Mouse (Mus musculus) layer of hippocampus, postnatal 25 days (tissue): ENCODE results near the gene Trarg1. TPM values are rescaled to one million over a fixed set of nuclear protein-coding genes. Genes with fewer than 3 reads are reported as not detected.
A peak's percentile ranks its signal among the peaks of the same experiment; 100 is the strongest.

Source experiments
- DNase-seq, 2 experiments: peaks; one replicate each; pipeline ENCODE4 v3.0.0; 2022; ENCODE audit warnings: mixed read lengths in 2 of 2, low spot score in 1 of 2; ENCODE audit errors: extremely low spot score in 1 of 2
- total RNA-seq, 2 experiments: library from RNA; stranded (reverse); gene quantifications; 2 replicates each; pipeline ENCODE4 v1.2.3; 2021

Gene Trarg1
- total RNA-seq, 2 experiments from 2014 or later = 0.38 to 0.42 TPM

DNA sequence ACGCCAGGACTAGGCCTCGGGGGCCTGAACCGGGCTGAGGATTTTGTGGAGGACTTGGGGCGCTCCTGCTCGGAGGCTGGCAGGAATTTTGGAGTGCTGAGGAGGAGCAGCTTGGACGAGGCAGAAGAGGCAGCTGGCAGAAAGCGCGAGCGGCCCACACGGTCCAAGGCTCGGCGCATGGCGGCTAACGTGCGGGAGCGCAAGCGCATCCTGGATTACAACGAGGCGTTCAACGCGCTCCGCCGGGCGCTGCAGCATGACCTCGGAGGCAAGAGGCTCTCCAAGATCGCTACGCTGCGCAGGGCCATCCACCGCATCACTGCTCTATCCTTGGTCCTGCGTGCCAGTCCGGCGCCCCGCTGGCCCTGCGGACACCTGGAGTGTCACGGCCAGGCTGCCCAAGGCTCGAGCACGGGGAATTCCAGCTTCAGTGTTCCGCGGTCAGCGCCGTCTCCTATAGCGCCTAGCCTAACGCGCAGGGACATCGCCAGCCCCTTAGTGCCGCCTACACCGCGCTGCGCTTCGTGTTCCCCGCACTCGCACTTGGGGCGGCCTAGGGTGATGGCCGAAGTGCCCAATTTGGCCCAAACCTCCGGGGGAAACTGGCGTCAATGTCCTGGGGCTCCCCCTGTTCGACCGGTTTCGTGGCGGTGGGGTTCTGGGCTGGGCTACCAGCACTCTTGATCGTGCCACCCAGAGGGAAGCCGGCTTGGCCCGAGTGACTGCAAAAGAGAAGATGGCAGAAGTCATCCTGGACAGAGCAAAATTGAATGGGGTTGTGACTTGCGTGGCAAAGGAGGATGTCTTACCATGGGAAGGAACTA is 6.8 kb upstream of the Trarg1 start:
- DNase-seq = peak; percentile 34 to 44

DNA sequence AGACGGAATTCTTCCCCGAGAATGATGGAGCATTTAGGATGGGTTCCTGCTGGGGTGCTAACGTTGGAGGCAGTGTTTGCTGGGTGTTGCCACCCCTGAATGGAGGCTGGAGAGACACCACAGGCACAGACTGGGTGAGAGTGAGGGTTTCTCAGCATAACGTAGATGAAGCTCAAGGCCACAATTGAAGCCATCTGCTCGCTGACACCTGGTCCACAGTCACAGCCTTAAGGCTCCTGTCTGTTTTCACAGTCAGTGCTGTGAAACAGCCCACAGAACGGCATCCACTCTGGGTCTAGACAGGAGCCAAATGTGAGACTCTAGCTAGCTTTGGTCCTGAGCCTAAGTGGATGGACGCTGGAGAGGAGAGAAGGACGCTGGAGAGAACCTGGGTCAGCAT is 5.4 kb upstream of the Trarg1 start:
- no peak for DNase-seq

DNA sequence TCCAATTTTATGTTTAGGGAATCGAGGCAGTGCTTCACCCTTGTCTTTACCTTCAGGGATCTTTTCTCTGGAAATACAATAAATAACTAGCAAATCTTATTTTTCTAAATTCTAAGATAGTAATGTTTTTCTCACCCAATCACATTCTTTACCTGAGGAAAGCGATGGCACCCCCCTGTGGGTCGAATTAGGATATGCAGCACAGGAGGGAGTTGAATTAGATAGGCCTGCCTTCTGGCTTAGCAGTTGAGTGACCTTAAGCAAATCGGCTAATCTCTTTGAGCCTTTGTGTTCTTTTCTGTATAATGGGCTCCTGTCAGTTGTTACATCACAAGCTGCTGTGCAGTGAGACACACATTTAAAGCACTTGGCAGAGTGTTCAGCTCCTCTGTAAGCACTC is 4.9 kb upstream of the Trarg1 start:
- DNase-seq = peak in 1 of 2 experiments; percentile 24

DNA sequence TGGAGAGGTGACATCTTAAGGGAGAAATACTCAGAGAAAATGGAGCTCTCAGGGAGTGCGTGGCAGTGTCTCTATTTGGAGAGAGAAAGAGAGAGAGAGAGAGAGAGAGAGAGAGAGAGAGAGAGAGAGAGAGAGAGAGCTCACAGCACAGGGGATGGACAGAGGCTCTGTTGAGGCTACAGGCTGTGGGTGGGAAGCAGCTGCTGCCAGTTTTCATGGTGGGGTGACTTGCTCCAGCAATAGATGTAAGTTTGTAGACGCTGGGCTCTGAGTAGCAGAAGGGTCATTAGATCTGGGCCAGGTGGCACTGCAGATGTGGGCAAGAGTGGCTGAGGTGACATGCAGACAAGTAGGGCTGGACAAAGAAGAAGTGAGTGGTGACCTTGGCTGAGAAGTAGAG is 6.0 kb downstream of the Trarg1 start:
- no peak for DNase-seq

- DNase-seq = no peak
Measured at GRCm38 (mm10) chr11:76692096-76692495, 12.5 kb downstream of the Trarg1 start.

DNA sequence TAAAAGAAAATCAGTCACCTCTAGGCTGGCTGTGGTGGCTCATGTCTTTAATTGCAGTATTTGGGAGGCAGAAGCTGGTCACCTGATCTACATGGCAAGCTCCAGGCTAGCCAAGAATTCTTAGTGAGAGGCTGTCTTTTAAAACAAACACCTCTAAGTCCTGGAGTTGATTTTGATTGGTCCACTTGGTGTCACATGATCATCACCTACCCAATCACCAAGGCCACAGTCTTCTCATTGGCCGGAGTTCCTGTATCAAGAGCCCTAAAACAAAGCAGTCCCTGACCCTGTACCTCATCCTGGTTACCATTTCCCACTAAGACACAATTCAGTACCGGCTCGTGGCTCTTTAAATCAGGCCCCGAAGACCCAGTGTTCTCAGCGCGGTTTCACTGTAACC is 16.2 kb downstream of the Trarg1 start:
- DNase-seq = no peak

- DNase-seq = no peak
Measured at GRCm38 (mm10) chr11:76699626-76700025, 20.0 kb downstream of the Trarg1 start.

DNA sequence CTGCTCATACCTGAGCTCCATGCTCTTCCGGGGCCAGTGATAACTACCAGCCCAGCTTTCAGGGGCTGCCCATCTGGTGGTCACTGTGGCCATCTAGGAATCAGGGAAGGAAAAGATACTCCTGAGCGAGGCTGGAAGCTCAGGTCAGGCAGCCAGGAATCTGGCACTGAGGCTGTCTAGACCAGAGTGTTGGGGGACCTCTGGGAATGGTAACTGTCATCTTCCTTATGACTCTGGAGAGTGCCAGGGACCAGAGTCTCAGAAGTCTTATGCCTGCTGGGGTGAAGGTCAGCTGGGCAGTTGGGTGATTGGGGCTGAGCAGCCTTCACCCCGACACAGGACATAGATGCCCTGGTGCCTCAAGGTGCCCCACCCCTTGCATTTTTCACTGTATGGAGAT is 28.0 kb downstream of the Trarg1 start:
- no peak for DNase-seq

DNA sequence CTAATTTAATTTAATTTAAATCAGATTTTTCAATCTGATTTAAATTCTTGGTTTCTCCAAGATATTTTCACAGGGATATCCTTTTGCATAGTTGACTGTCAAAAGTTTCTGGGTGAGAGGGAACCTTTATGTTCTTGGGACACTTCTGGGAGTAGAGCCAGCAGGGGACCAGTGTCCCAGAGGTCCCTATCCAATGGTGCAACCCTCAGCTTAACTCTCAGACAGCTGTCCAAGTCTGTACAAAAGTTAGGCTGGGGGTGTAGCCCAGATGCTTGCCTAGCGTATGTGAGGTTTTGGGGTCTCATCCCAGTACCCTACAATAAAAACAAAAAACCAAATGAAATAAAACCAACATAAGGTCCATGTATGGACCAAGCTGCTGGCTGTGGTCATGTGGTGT is 28.5 kb downstream of the Trarg1 start:
- no peak for DNase-seq

GRCm38 (mm10) chr11:76708881-76709280 is 29.3 kb downstream of the Trarg1 start:
- no peak for DNase-seq

DNA sequence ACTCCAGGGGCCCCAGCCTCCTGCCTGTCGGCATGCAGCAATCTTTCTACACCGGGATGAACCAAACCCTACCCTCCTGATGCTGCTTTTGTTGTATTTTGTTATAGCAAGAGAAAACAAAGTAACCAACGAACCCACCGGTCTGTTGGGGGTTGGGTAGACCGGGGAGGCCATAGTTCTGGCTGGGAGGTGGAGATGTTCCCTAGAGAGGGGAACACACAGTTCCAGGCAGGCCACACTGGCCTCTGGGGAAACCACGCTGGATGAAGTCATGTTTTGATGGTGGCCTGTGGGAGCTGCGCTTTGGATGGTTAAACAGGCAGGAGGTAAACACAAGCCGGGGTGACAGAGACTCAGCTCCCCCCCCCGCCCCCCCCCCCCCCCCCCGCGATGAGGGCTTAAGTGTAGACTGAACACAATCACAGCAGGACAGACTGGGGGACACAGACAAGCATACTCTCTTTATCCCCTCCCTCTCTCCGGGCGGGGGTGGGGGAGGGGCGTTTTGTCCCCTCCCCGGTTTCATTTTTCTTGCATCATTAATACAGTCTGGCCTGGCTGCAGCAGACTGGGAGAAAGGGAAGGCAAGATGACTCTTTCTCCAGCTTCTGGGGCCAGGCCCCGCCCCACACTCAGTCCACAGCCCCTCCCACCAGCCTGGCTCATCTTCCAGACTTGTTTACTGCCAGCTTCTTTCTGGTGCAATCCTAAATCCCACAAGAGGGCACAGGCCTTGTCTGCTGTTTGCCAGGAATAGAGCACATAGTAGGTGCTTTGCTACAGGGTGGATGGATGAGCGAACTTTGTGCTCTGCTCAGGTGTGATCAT is 30.2 kb downstream of the Trarg1 start:
- no peak for DNase-seq

DNA sequence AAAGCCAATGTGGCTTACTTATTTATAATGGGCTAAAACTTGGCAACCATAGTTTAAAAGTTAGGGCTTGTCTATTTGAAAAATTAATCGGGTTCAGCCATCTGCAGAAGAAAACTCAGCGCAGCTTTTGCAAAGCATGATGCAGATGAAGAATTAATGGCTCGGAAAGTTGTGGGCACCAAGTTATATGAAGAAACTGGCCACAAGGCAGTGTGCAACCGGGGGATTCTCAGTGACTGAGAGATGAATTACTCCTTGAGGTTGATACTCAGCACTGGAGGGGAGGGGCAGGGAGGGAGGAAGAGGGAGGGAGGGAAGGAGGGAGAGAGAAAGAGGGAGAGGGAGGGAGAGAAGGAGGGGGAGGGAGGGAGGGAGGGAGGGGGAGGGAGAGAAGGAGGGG is 37.4 kb downstream of the Trarg1 start:
- DNase-seq = no peak

DNA sequence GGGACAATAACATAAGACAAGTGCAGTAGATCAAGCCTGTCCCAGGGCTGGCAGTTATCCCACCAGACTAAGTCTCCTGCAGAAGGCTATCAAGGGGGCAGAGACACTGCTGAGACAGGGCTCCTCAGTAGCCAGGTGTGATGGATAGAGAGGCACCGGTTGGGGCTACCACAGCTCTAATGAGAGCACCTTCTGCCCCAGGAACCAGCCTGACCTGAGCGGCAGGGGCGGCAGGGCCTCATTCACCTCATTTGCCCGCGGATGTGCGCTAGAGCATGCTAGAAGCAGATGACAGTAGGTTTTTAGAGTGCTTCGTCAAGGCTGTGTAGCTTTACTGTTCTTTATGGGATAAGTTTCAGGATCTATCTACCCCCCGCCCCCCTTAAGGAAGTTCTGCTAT is 44.3 kb downstream of the Trarg1 start:
- no peak for DNase-seq

DNA sequence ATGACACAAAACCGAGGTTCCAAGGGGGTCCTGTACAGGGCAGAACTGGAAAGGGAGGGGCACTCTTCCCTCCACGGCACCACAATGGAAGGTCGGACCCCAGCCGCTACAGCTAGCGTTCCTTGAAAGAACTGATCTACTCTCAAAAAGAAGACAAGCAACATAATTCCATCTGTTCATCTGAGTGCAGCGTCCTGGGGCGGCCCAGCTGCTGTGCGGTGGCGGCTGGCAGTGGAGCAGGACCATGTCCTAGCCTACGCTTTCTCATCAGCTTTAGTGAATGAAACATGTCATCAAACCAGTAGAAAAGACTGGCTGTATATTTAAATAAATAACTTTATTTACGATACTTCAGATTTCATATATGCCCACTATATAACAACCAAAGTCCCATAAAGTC is 48.5 kb downstream of the Trarg1 start:
- DNase-seq = no peak

DNA sequence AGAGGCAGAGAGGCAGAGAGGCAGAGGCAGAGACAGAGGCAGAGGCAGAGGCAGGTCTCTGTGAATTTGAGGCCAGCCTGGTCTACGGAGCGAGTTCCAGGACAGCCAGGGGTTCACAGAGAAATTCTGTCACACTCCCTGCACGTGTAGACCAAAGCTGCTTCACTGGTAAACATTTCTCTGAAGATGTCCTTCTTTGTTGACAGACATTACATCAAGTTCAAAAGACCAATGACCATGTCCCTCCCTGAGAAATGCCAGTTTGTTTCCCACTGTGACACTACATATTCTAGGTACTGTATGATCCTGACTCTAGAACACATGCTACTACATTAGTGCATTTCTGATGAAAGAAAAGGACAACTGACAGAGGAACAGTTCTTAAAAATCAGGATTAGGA is 51.0 kb downstream of the Trarg1 start:
- DNase-seq = no peak

DNA sequence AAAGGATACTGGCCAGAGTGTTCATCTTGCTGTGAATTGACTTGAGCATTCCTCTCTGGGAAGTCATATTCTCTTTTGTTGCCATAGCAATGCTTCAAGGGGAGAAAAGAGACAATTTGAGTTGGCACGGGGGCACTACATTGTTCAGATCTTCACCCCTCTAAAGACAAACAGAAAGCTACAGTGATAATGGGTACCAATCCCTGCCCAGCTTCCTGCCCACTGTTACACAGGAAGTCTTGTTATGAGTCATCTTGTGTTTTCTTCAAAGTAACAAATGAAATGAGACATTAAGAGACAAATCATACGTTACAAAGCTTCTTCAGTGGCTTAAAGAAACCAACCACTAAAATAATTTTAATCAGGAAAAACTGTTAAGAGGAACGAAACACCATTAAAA is 55.0 kb downstream of the Trarg1 start:
- no peak for DNase-seq

DNA sequence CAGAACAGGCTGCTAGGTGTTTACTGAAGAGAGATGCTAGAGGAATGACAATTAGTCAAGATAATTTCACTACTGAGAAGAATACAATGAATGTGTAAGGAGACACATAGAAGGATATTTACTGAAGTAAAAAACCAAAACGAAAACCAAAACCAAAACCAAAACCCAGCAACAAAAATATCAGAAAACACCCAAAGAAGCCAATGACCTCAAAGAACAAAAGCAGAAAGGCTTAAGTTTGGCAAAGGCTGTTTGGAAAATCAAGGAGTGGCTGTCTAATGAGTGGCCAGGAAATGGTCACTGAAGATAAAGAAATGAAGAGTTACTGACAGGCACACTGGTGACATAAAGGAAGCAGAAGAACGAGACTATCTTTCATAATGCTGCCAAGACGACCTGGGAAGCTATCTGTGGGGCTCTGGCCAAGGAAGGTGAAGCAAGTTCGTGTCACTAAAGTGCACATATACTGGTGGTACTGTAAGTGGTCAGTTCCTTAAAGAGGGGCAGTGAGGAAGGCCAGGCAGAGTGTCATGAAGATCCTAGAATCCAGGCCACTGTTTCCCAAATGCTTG is 56.2 kb downstream of the Trarg1 start:
- DNase-seq = no peak

GRCm38 (mm10) chr11:76739125-76739524 is 59.5 kb downstream of the Trarg1 start:
- no peak for DNase-seq

- no peak for DNase-seq
Measured at GRCm38 (mm10) chr11:76742511-76742910, 62.9 kb downstream of the Trarg1 start.

DNA sequence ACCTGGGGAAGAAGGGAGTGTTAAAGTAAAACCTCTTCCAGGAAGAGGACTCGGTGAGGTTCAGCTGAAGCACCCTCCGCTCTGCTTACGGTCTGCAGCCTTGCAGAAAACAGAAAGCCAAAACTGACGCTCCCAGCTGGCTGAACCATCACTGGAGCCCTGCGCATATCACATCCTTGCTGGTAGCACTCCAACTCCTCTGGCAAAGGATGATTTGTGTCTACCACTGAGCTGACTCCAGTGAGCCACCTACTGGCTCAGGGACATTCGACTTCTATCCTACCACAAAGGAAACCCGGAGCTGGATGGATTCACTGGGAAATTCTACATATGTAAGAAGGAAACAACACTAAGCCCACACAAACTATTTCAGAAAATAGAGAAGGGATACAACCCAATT is 64.9 kb downstream of the Trarg1 start:
- DNase-seq = peak in 1 of 2 experiments; percentile 10

- no peak for DNase-seq
Measured at GRCm38 (mm10) chr11:76745921-76746320, 66.3 kb downstream of the Trarg1 start.
